Mouse (Mus musculus) right cerebral cortex, postnatal 4 days (tissue): Measurements from ENCODE around the gene Mettl26.
"Not testable (repeated sequence)": the region's sequence is repeated elsewhere in the genome, so short reads cannot be mapped to it uniquely, and the experiment has no call there.

Experiments
- DNase-seq: peaks from one replicate; pipeline ENCODE4 v3.0.0-alpha.2; 2022

Mettl26 gene

GRCm38 (mm10) chr17:25869954-25870353 is 4.9 kb upstream of the Mettl26 start:
- no peak for DNase-seq

- not testable (repeated sequence) for DNase-seq
These were observed 3.3 kb upstream of the Mettl26 start for GRCm38 (mm10) chr17:25871566-25871965.

DNA sequence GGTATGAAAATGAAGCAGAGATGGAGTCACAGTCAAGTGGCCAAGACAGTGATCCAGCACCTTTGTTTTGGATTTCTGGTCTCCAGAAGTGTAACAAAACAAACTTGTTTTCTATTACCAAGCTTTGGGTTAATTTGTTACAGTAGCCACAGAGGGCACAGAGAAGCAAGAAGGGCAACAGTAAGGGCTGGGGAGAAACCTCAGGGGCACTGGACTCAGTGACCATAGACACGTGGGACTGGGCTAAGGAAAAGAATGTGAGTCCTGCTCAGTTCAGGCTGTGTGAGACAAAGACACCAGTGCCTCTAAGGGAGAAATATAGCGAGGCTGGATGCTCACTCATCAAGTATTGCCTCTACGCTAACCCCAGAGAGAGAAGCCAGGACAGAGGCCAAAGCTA is 2.2 kb upstream of the Mettl26 start:
- no peak for DNase-seq

- DNase-seq, result no peak
These were observed 1.3 kb upstream of the Mettl26 start for GRCm38 (mm10) chr17:25873405-25874147.

DNA sequence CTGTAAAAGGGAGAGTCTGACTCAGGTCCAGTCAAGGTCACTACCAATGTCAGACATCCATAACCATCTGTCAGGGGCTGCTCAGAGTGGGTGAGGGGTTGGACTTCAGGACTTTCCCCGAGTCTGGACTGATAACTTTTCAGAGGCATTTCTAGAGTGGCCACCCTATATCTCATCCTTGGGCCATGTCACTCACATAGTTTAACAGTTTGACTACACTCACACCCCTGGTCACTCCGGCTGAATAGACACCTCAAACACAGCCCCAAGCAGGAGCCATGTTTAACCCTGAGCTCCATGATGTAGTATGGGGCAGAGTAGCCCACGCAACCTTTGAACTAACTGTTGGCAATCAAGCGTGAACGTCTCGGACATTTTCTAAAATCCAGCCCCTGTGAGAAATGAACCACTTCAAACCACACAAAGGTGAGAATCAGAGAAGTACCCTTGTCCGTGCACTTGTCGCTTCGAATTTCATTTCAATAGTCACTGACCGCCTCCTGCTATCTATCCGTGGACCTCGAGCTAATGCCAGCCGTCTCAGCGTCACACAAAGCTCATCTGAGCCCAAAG is 640 bp upstream of the Mettl26 start:
- DNase-seq, result no peak

- DNase-seq, result peak; percentile 88
These were observed 580 bp downstream of the Mettl26 start for GRCm38 (mm10) chr17:25875171-25876136.

DNA sequence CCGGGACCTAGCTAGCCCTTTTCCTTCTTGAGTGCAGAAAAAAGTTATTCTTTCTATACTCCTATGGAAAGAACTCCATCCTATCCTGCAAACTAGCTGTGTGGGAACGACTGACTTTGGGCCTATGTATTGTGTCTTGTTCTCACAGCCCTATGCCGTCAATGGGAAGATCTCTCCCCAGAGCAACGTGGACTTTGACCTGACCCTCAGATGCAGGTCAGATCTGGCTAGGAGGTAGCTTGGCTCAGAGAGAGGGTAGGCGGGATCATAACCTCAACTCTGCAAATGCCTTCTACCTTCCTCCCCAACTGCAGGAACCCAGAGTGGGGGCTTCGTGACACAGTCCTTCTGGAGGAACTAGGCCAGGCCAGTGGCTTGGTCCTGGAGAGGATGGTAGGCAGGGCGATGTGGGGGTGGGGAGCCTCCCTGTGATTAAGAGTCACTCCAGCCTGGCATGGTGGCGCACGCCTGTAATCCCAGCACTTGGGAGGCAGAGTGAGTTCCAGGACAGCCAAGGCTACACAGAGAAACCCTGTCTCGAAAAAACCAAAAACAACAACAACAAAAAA is 1.6 kb downstream of the Mettl26 start:
- DNase-seq, result no peak

DNA sequence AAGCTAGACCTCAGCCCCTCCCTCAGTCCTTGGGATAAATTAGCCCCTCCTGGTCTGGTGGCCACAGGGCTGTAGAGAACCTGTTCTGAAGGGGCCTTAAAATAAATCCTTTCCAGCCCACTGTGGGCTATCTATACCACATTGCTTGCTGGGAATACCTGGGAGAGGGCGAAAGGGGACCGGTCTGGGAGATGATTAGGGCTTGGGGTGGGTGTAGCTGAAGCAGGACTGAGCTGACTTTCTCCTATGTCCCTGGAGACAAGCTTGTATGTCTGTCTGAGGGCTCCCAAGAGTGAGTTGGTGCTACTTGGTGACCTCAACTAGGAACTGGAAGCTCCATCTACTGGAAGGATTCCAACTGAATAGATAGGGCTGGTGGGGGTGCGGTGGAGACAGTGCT is 2.2 kb downstream of the Mettl26 start:
- no peak for DNase-seq

DNA sequence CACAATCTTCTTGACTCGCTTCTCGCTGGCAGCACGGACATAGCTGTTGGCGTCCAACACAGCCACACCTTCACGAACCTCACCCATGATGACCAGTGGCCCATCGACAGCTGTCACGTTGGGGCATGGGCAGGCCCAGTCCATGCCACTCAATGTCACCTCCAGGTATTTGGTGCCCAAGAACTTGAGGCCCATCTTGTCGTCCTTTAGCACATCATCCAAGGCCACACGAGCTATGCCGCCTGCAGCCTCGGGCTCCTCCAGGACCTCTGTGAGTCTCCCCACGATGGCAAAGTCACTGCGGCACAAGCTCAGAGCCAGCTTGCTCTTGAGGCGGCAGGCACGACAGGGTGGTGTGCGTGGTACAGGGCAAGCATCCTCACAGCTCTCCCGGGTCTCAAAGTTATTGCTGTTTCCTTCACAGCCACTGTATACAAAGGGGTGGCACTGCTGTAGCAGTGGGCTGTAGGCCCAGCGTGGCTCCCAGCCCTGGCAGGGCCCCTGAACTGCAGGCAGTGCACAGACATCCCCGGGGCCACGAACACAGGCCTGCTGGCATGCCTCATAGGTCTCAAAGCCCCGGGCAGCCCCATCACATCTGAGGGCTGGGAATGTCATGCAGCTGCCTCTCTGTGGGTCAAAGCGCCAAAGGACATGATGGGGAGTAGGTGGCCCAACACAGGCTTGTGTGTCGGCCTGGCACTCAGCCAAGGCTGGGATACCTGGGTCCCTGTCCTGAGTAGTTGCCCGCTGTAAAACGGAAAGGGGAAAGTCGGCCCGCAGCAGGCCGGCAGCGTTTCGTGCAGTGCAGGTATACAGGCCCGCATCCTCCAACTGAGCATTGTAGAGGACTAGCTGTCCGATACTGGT is 3.1 kb downstream of the Mettl26 start:
- DNase-seq, result peak; percentile 34

GRCm38 (mm10) chr17:25878611-25879180 is 3.8 kb downstream of the Mettl26 start:
- DNase-seq, result no peak

- peak; percentile 48 for DNase-seq
These were observed 4.4 kb downstream of the Mettl26 start for GRCm38 (mm10) chr17:25879261-25879660.

GRCm38 (mm10) chr17:25879750-25880149 is 4.9 kb downstream of the Mettl26 start:
- no peak for DNase-seq

DNA sequence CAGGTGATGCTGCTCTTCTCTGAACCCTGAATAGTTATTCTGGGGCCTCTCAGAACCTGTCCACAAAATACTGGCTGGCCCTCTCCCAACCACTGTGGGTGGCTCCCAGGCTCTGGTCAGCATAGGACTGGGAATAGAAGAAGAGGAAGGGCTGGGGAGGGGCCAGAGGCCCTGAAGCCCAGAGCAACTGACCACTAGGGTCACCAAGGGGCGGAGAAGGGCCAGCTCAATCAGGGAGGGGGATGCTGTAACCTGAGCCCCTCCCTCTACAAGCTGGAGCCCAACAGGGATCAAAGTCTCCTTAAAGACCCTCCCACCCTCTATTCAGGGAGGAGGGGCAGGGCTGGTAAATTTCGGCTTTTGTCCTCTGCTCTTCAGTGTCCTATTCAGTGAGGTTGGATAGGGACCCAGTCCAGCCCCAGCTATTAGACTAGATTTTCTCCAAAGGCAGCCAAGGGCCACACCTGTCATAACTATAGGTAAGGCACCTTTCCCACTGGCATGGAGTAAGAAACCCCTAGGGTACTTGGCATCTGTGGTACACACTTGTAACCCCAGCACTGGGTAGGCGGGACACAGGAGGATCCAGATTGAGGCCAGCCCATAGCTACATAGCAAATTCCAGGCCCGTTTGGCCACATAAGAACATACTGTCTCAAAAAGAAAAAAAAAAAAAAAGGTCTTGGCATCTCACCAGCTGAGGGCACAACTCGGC is 5.5 kb downstream of the Mettl26 start, which contains the start of gene Wfikkn1:
Gene Wfikkn1 (minus strand): TSS at position 663 of the 715 bp plus-strand sequence.
- no peak for DNase-seq

GRCm38 (mm10) chr17:25880913-25881641 is 6.2 kb downstream of the Mettl26 start:
- no peak for DNase-seq

DNA sequence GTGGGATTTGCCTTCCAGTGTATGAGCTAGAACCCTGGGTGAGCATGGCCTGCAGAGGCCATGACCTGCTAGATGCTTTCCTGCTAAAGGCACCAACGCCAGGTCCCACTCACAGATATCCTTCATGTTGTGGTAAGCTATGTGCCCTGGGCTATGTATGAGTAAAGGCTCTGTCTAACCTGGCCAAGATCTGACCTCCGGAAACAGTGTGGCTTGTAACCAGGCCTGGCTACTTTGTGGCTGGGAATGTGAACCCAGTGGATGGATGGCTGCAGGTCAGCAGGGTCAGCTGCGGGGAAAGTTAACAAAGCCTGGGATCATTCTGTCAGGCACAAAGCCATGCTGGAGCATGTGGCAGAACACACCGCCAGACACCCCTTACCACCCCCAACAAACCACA is 6.8 kb downstream of the Mettl26 start:
- DNase-seq, result no peak

DNA sequence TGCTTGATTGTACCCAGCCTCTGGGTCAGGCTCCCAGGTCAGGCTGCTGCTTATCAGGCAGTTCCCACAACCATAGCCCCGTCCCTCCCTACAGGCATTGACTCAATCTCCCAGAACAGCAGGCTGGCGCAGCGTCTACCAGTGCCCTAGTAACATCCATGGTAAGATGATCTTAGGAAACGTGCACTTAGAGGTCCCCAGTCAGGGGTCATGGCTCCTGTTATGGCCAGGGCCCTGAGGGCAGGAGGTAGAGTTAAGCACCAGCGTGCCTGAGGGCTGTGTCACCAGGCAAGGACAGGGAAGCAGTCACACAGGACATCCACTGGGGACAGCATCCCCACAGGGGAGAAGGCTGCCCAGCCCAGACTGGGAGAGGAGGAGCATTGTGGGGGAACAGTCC is 7.4 kb downstream of the Mettl26 start:
- no peak for DNase-seq

GRCm38 (mm10) chr17:25883268-25883667 is 8.4 kb downstream of the Mettl26 start:
- DNase-seq, result no peak

DNA sequence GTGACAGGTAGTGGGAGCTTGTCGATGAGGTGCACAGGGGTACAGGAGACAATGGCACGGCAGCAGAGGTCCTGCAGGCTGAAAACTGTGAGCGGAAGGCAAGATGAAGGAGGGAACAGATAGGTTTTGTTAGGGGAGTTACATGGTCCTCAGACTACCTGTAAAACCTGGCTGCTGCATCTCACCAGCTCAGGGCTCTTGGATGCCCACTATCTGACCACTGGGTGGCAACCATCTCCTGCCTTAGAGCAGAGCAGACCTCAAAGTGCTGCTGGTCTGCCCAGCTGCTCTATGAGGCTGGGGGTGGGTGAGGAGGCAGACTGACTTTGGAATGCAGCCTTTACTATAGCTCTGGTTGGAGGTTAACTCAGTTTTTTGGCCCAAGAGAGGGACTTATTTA is 8.9 kb downstream of the Mettl26 start:
- no peak for DNase-seq

DNA sequence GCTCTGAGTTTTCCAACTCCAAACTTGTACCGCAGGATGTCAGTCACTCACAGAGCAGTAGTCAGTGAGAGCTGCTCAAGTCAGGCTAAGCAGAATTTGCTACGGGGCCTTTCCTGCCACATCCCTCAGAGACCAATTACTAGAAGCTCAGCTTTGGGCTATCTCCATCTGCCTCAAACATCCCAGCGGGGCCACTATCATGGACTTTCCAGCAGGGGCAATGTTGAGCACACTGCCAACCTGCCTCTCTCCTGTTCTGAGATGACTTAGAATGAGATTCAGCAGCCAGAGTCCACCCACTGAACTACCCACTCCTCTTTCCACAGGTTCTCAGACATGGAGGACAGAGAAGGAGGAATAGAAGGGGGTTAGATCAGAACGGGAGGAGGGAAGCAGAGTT is 10.8 kb downstream of the Mettl26 start:
- no peak for DNase-seq

DNA sequence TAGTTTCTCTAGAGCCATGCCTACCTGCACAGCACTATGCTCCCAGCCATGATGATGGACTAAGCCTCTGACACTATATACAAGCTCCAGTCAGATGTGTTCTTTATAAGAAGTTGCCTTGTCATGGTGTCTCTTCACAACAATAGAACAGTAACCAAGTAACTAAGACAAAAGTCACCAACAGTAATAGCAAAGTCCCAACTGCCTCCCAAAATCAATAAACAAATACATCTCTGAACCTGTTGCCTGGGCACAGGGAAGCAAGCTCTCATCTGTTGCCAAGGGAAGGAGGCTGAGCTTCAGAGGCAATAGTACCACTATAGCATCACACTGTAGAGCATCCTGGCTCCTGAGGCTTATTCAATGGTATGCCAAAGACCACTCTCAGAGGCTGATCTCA is 11.9 kb downstream of the Mettl26 start:
- no peak for DNase-seq
